Mouse (Mus musculus): ENCODE measurements around the gene Adgra3.
A peak's percentile ranks its signal among the peaks of the same experiment; 100 is the strongest.

Adgra3 gene

GRCm38 (mm10) chr5:49974211-49974610 lies 84.6 kb downstream of the Adgra3 start:
- DNase-seq (ENCODE audit: low spot score) = no peak

GRCm38 (mm10) chr5:49969660-49970059 lies 89.1 kb downstream of the Adgra3 start:
- DNase-seq (ENCODE audit: low spot score) = no peak

GRCm38 (mm10) chr5:49967726-49968125 lies 91.1 kb downstream of the Adgra3 start:
- DNase-seq (ENCODE audit: low spot score) = no peak

- no peak for DNase-seq (ENCODE audit: low spot score)
Observed at GRCm38 (mm10) chr5:49965810-49966209, 93.0 kb downstream of the Adgra3 start.

- DNase-seq (ENCODE audit: low spot score) = peak; percentile 16
Observed at GRCm38 (mm10) chr5:49961478-49962431, 97.1 kb downstream of the Adgra3 start.

- no peak for DNase-seq (ENCODE audit: low spot score)
Observed at GRCm38 (mm10) chr5:49936354-49936753, 122.5 kb downstream of the Adgra3 start.

- no peak for DNase-seq (ENCODE audit: low spot score)
Observed at GRCm38 (mm10) chr5:49924712-49925111, 134.1 kb downstream of the Adgra3 start.

- no peak for DNase-seq (ENCODE audit: low spot score)
Observed at GRCm38 (mm10) chr5:49915695-49916106, 143.1 kb downstream of the Adgra3 start.

Measured in c-Kit-positive CD71-positive TER-119-positive erythroid progenitor cells, embryonic 14.5 days (primary cell).